Comparison of ENCODE assay signal across 12 mouse cellular contexts in the genomic region with DNA sequence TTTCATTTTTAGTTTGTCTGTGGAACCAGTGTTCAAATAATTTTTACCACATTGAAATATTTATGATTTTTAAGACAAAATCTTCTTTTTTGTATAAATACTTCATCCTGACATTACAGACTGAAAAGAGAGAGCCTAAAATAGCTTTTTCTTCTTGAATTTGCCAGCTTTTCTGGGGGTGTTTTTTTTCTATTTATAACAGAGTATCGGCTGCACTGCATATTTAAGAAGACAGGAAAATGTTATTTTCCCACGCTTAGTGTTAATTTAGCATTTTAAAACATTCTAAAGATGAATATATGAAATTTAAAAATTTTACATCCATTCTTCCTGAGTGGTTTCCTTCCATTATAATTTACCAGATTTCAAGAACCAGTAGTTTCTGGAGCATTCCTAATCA. TPM values are rescaled to one million over a fixed set of nuclear protein-coding genes. Genes with fewer than 3 reads are reported as not detected.
DNase-seq lines count a peak whose midpoint lies in the region; ATAC-seq and TF ChIP-seq lines count a peak whose summit lies in the region.
"Had no signal": no experiment of that assay in that cellular context is flagged by ENCODE, and none has a peak within 500 bp of the region (broad histone marks: within the 10 kb centered on the region; RNA-seq: fewer than 3 reads in every experiment).

No protein-coding gene starts in this region.

- no peak overlapping the region for H3K4me3 ChIP-seq in midbrain, embryonic 10.5 days
- H3K4me3 ChIP-seq in midbrain, embryonic 11.5 days (ENCODE audit: low read depth, low read length) = no peak overlapping the region
- H3K4me3 ChIP-seq in forebrain, embryonic 15.5 days = no peak overlapping the region
- H3K4me3 ChIP-seq in limb, embryonic 15.5 days = no peak overlapping the region
- no peak overlapping the region for H3K4me3 ChIP-seq in intestine, postnatal 0 days (ENCODE audit: low read depth, low read length)
- H3K4me3 ChIP-seq: heart, embryonic 15.5 days had no signal

- H3K4me1 ChIP-seq in midbrain, embryonic 10.5 days = peaks cover 20% of the 10 kb centered on the region
- 0 out of 2 replicates have a peak, but pooled peaks cover 5% of the 10 kb centered on the region for H3K4me1 ChIP-seq in midbrain, embryonic 11.5 days (ENCODE audit: control insufficient read depth, insufficient read depth, low read length)
- peaks cover 32% of the 10 kb centered on the region for H3K4me1 ChIP-seq in forebrain, embryonic 15.5 days
- H3K4me1 ChIP-seq in limb, embryonic 15.5 days = no peaks in the 10 kb centered on the region
- no peaks in the 10 kb centered on the region for H3K4me1 ChIP-seq in intestine, postnatal 0 days (replicated peaks; ENCODE audit: control insufficient read depth, insufficient read depth, low read length)

- DNase-seq in midbrain, embryonic 10.5 days (ENCODE audit: low spot score) = no peak
- DNase-seq in midbrain, embryonic 11.5 days (ENCODE audit: low spot score, missing footprints) = no peak
- peak; percentile 81 for DNase-seq in telencephalon, adult 2 months (ENCODE audit: low read depth, low spot score)
- DNase-seq in retina, postnatal 1 day = no peak
- DNase-seq: lung, embryonic 14.5 days had no signal

- no peak for ATAC-seq in midbrain, embryonic 11.5 days (ENCODE audit: low FRiP score)
- no peak; the same call in 1 of the 2 replicates for ATAC-seq in forebrain, embryonic 15.5 days (replicated peaks)
- ATAC-seq in limb, embryonic 15.5 days (ENCODE audit: insufficient number of reproducible peaks, low FRiP score, low TSS enrichment, low read depth) = no peak
- ATAC-seq in activated CD4-positive, CD25-positive, alpha-beta regulatory T cell, adult 4 months = no peak
- ATAC-seq in intestine, postnatal 0 days = no peak

- H3K4me2 ChIP-seq in midbrain, embryonic 11.5 days = no peak overlapping the region
- no peak overlapping the region for H3K4me2 ChIP-seq in forebrain, embryonic 15.5 days (replicated peaks)
- H3K4me2 ChIP-seq in limb, embryonic 15.5 days = no peak overlapping the region
- no peak overlapping the region for H3K4me2 ChIP-seq in intestine, postnatal 0 days (replicated peaks; ENCODE audit: low read depth)
- H3K4me2 ChIP-seq: heart, embryonic 15.5 days; liver, embryonic 11.5 days; lung, embryonic 14.5 days had no signal

- H3K36me3 ChIP-seq in midbrain, embryonic 10.5 days = peaks cover 100% of the 10 kb centered on the region
- H3K36me3 ChIP-seq in midbrain, embryonic 11.5 days (ENCODE audit: control insufficient read depth, insufficient read depth, low read length) = peaks cover 19% of the 10 kb centered on the region
- peaks cover 78% of the 10 kb centered on the region for H3K36me3 ChIP-seq in forebrain, embryonic 15.5 days
- peaks cover 82% of the 10 kb centered on the region for H3K36me3 ChIP-seq in limb, embryonic 15.5 days
- peaks cover 72% of the 10 kb centered on the region for H3K36me3 ChIP-seq in intestine, postnatal 0 days (ENCODE audit: control insufficient read depth, insufficient read depth)

- H3K27ac ChIP-seq in midbrain, embryonic 10.5 days (replicated peaks) = peak overlapping the region; percentile 78; the same call in 1 of the 2 replicates
- no peak overlapping the region for H3K27ac ChIP-seq in midbrain, embryonic 11.5 days (ENCODE audit: low read depth, low read length)
- peak overlapping the region; percentile 88 for H3K27ac ChIP-seq in forebrain, embryonic 15.5 days (replicated peaks)
- 0 out of 2 replicates have a peak overlapping the region, but pooled peaks have one; percentile 62 for H3K27ac ChIP-seq in limb, embryonic 15.5 days
- H3K27ac ChIP-seq in intestine, postnatal 0 days (ENCODE audit: low read depth, low read length) = no peak overlapping the region
- H3K27ac ChIP-seq: heart, embryonic 15.5 days; macrophage had no signal

- no peak for TF ChIP-seq CTCF in intestine, postnatal 0 days (IDR thresholded peaks at IDR 0.05; ENCODE audit: low read depth)

- H3K27me3 ChIP-seq in midbrain, embryonic 10.5 days (ENCODE audit: low read depth, poor library complexity, severe bottlenecking) = no peaks in the 10 kb centered on the region
- no peaks in the 10 kb centered on the region for H3K27me3 ChIP-seq in midbrain, embryonic 11.5 days (ENCODE audit: control insufficient read depth, insufficient read depth, low read length)
- no peaks in the 10 kb centered on the region for H3K27me3 ChIP-seq in forebrain, embryonic 15.5 days
- H3K27me3 ChIP-seq in limb, embryonic 15.5 days = no peaks in the 10 kb centered on the region
- no peaks in the 10 kb centered on the region for H3K27me3 ChIP-seq in intestine, postnatal 0 days (replicated peaks; ENCODE audit: control insufficient read depth, insufficient read depth, low read length)
- H3K27me3 ChIP-seq: heart, embryonic 15.5 days had no signal

- 84% methylated on average over 2 of the region's 2 CpGs for WGBS in midbrain, embryonic 10.5 days
- WGBS in midbrain, embryonic 11.5 days = 83% methylated on average over 2 of the region's 2 CpGs
- WGBS in forebrain, embryonic 15.5 days = 26% methylated on average over 2 of the region's 2 CpGs
- 73% methylated on average over 2 of the region's 2 CpGs for WGBS in limb, embryonic 15.5 days
- WGBS in intestine, postnatal 0 days = 92% methylated on average over 2 of the region's 2 CpGs

- H3K9ac ChIP-seq in midbrain, embryonic 11.5 days (ENCODE audit: low read length) = no peak overlapping the region
- H3K9ac ChIP-seq in forebrain, embryonic 15.5 days (replicated peaks) = no peak overlapping the region
- no peak overlapping the region for H3K9ac ChIP-seq in limb, embryonic 15.5 days
- H3K9ac ChIP-seq in intestine, postnatal 0 days (ENCODE audit: low read depth, low read length) = no peak overlapping the region
- H3K9ac ChIP-seq: heart, embryonic 15.5 days; lung, embryonic 14.5 days had no signal

- H3K9me3 ChIP-seq in midbrain, embryonic 10.5 days (replicated peaks) = no peaks in the 10 kb centered on the region
- no peaks in the 10 kb centered on the region for H3K9me3 ChIP-seq in midbrain, embryonic 11.5 days (ENCODE audit: control insufficient read depth, low read length)
- no peaks in the 10 kb centered on the region for H3K9me3 ChIP-seq in forebrain, embryonic 15.5 days
- no peaks in the 10 kb centered on the region for H3K9me3 ChIP-seq in limb, embryonic 15.5 days
- H3K9me3 ChIP-seq in intestine, postnatal 0 days (ENCODE audit: control insufficient read depth) = no peaks in the 10 kb centered on the region
- H3K9me3 ChIP-seq: heart, embryonic 15.5 days had no signal

RNA-seq across cellular contexts. Expression of a gene that starts 37.1 kb away (rescaled TPM):
- 8.4 and 13.5 TPM in 2 replicates for polyA plus RNA-seq in midbrain, embryonic 10.5 days (2016; fragmentation: Nextera tagmentation; extraction: Ambion mirVana)
- polyA plus RNA-seq in midbrain, embryonic 11.5 days (2014; fragmentation: Nextera tagmentation; extraction: Ambion mirVana) = 12.9 and 14.2 TPM in 2 replicates
- polyA plus RNA-seq in forebrain, embryonic 15.5 days (2015; fragmentation: Nextera tagmentation; extraction: Ambion mirVana) = 84.5 and 90.8 TPM in 2 replicates
- polyA plus RNA-seq in limb, embryonic 15.5 days (2015; fragmentation: Nextera tagmentation; extraction: Ambion mirVana) = 4.0 and 8.9 TPM in 2 replicates
- polyA plus RNA-seq in activated CD4-positive, CD25-positive, alpha-beta regulatory T cell, adult 4 months (2017; shearing (Covaris generic)) = under 1 TPM in 1 of 2 experiments, not detected in 1; 0.17 TPM
- polyA plus RNA-seq in intestine, postnatal 0 days (2015; fragmentation: Nextera tagmentation; extraction: Ambion mirVana) = 2.9 and 3.2 TPM in 2 replicates

Comparison
In these comparisons a context has a peak if more than half of its experiments do, and no peak if none do; other contexts are left out.
1. H3K27ac ChIP-seq: peak in midbrain, embryonic 10.5 days (single experiment), forebrain, embryonic 15.5 days (single experiment) and limb, embryonic 15.5 days (single experiment); none in midbrain, embryonic 11.5 days (single experiment) and intestine, postnatal 0 days (single experiment).